ENCODE assay signal across 22 mouse cellular contexts in genomic region chr9:103637451-103637850, GRCm38 (mm10).
"Had no signal": no experiment of that assay in that cellular context is flagged by ENCODE, and none has a peak within 500 bp of the region (broad histone marks: within the 10 kb centered on the region; RNA-seq: fewer than 3 reads in every experiment).

No protein-coding gene starts in this region.

- ATAC-seq: forebrain, postnatal 0 days; intestine, embryonic 16.5 days; liver, embryonic 12.5 days had no signal

- H3K4me1 ChIP-seq: liver, embryonic 12.5 days had no signal

- H3K9ac ChIP-seq: forebrain, postnatal 0 days; hindbrain, embryonic 13.5 days; hindbrain, embryonic 15.5 days; kidney, embryonic 15.5 days; limb, embryonic 13.5 days; limb, embryonic 15.5 days; liver, embryonic 12.5 days; liver, embryonic 14.5 days had no signal

- H3K4me3 ChIP-seq: hindbrain, embryonic 13.5 days; hindbrain, embryonic 15.5 days; kidney, embryonic 15.5 days; limb, embryonic 13.5 days; limb, embryonic 15.5 days; liver, embryonic 12.5 days had no signal

- H3K27me3 ChIP-seq: hindbrain, embryonic 13.5 days; hindbrain, embryonic 15.5 days; kidney, embryonic 15.5 days; limb, embryonic 13.5 days; limb, embryonic 15.5 days; liver, embryonic 12.5 days had no signal

- H3K27ac ChIP-seq: hindbrain, embryonic 13.5 days; hindbrain, embryonic 15.5 days; hindbrain, postnatal 0 days; kidney, embryonic 15.5 days; kidney, postnatal 0 days; limb, embryonic 13.5 days; limb, embryonic 15.5 days; liver, embryonic 12.5 days; liver, embryonic 14.5 days had no signal

- DNase-seq: forebrain, postnatal 0 days; gastrocnemius, postnatal 14 days; gastrocnemius, postnatal 36 days; heart, adult 18-20 months; heart, postnatal 36 days; kidney, adult 11 months; kidney, adult 2 months; kidney, adult 9 months; kidney, postnatal 14 days; kidney, postnatal 36 days; layer of hippocampus, postnatal 36 days; left cerebral cortex, postnatal 4 days had no signal

- H3K36me3 ChIP-seq: hindbrain, embryonic 13.5 days; hindbrain, embryonic 15.5 days; kidney, embryonic 15.5 days; limb, embryonic 13.5 days; limb, embryonic 15.5 days; liver, embryonic 12.5 days had no signal

- H3K9me3 ChIP-seq: hindbrain, embryonic 13.5 days; hindbrain, embryonic 15.5 days; kidney, embryonic 15.5 days; limb, embryonic 13.5 days; limb, embryonic 15.5 days; liver, embryonic 12.5 days had no signal

- H3K4me2 ChIP-seq: hindbrain, embryonic 13.5 days; hindbrain, embryonic 15.5 days; kidney, embryonic 15.5 days; limb, embryonic 13.5 days; limb, embryonic 15.5 days; liver, embryonic 12.5 days had no signal
